Mouse (Mus musculus) adrenal gland (tissue): ENCODE data around the gene Mettl24.
"Not testable (repeated sequence)": the region's sequence is repeated elsewhere in the genome, so short reads cannot be mapped to it uniquely, and the experiment has no call there.

Experiments used
- intact Hi-C: fragments of 180-260 bp; cut with DNase I; formaldehyde crosslinking; loops from one replicate; pipeline ENCODE4 v1.15.1; 2025

Gene Mettl24

DNA sequence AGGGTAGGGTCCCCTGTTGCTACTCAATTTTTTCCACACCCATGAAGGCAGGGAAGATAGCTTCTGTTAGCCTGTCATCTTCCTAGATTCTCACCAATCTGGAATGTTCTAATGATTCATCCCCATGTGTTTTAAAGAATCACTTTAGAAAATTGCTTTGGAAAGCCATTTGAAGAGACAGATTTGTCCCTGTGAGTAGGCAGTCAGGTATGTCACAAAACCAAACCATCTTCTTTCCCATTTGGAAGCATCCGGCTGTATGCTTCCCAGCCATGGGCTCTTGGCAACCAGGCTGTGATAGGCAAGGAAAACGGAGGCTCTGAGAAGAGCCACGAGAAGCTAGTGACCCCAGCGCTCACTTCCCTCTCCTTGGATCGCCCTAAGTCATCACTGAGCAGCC lies 47.1 kb downstream of the Mettl24 start:
- intact Hi-C loops: no loop called here

DNA sequence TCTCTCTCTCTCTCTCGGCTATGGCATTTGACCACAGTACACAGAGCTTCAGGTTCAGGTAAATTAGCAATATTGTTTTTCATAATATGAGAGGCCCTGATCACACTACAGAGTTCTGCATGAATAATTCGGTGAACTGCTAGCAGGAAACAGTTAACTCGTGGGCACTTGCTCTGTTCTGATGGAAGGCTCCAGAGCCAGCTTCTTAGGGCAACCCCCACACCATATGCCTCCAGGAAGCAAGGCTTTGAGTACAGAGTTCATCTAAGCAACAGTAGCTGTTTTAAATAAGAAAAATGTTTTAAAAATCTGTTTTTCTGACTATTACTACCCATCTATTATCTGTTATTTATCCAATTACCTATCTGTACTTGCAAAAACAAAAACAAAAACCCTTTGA lies 50.2 kb downstream of the Mettl24 start:
- intact Hi-C loops: no loop called here

DNA sequence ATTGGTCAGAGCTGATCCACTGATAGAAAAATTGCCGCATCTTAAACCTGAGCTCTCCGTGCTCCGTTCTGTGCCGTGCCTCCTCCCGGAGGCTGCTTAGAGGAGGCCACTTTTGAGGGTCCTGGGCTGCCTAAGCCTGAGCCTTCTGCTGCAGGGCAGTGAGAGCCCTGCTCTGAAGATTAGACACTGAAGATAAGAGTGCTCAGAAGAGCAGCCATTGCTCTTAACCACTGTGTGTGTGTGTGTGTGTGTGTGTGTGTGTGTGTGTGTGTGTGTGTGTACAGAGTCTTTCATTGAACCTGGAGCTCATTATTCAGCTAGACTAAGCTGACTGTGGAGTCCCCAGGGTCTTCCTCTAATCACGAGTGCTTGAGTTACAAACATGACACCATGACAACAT lies 53.1 kb downstream of the Mettl24 start:
- intact Hi-C loops: no loop called here

DNA sequence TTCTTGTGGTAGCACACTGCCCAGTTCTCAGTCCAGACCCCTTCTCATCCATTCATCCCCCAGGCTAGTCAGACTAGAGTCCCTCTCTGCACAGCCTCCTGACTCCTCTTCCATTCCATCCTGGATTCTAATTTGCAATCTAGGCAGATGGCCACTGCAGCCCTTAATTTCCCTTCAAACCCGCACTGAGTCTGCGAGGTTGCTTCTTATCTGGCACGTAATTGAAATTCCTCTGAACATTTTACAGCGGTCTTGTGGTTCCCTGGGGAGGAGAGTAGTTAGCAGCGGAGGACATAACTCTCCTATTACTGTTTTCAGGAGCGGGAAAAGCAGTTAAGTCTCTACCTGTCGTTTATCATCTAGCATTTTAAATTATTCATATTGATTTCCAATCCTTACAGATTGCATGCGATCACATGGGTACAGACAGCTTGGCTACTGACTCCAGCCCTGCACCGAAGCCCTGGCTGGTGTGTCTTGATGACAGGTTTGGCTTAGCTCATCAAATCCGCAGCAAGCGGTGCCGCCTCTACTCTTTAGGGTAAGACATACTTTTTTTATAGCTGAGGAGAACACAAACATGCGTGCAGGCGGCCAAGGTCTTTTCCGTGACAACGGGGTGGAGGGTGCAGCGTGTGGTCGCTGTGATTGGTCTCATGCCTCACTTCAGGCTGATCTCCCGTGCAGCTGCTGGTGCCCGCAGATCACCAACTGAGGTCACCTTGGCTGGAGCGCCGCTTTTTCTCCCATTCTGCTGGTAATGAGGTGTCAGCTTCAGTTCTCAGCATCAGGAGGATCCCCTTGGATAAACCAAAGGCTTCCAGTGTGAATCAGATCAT lies 54.4 kb downstream of the Mettl24 start:
- intact Hi-C loops: no loop called here

DNA sequence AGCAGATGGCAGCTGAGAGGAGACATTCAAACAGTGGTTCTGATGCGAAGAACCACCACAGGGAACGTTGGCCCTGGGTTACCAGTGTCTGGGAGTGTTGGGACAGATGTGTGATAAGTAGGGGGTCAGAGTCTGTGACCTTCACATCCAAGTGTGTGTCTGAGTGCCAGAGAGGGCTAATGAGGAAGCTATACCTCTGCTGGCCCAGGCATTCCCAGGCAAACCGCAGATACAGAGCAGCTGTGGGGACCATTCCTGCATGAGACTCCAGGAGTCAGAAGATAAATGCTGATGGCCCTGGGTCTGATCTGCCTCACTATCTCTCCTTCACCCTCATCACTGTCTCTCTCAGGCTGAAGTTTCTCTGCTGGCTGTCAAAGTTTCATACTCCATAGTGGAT lies 57.6 kb downstream of the Mettl24 start:
- intact Hi-C loops: no loop called here

DNA sequence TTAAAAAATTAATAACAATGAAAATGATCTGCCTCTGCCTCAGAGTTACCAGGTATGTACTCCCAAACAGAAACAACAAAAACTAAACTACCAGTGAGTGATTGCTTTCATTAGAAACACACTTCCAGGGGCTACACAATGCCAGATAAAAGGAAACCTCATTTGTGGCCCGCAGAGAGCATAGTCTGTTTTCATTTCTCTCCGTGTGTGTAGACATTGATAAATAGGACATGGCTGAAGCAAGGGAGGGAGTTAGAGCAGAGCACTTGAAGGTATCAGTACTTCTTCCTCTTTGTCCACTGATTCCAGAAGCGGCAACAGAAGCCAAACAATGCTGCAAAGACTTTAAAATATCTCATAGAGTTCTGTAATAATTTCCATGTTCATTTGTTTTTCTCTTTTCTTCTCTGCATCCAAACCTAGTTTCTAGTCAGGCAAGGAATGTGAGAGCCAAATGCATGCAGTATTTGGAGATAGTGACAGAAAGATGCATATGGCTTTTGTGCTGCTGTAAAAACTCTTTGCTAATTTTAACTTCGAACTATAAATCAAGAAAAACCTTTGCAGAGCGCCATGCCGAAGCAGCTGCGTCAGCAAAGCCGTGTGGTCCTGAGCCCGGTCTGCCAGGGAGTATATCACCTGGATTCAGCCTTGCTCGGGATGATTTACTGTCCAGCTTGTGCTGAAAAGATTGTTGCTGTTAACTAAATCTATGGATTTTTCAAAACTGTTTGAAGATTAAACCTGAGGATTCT lies 67.4 kb downstream of the Mettl24 start:
- intact Hi-C loops: no loop called here

DNA sequence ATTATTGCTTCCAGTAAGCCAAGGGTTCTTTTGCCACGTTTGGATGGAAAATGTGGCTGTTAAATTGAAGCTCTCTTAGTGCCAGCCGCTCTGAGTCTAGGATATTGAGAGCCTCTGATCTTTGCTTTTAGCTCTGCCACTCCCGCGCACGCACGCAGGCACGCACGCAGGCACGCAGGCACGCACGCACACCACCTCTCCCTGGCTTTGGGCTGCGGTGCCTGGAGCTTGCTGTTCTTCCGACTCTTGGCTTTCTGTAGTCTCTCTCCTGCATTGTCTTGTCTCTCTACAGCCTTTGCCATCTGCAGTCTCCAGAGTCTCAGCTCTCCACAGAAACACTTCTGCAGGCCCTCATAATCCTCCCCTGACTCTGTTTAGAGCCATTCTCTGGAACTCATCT lies 68.1 kb downstream of the Mettl24 start:
- intact Hi-C loops: no loop called here

DNA sequence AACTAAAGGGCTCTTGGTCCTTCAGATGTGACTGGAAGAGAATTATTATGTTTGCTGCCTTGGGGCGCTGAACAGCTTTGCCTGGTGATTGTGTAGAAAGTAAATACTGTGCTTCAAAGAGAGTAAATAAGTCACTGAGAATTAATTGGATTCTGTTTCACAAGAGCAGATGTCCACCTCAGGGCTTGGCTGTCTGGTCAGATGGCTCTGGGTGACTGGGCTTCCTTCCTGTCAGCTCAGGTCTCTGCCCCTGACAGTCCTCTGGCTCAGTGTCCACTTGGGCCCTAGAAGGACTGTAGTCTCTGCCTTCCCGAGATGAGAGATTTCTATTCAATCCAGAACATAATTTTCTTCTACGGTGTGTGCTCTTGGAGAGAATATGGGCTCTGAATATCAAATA lies 70.0 kb downstream of the Mettl24 start:
- intact Hi-C loops: no loop called here

DNA sequence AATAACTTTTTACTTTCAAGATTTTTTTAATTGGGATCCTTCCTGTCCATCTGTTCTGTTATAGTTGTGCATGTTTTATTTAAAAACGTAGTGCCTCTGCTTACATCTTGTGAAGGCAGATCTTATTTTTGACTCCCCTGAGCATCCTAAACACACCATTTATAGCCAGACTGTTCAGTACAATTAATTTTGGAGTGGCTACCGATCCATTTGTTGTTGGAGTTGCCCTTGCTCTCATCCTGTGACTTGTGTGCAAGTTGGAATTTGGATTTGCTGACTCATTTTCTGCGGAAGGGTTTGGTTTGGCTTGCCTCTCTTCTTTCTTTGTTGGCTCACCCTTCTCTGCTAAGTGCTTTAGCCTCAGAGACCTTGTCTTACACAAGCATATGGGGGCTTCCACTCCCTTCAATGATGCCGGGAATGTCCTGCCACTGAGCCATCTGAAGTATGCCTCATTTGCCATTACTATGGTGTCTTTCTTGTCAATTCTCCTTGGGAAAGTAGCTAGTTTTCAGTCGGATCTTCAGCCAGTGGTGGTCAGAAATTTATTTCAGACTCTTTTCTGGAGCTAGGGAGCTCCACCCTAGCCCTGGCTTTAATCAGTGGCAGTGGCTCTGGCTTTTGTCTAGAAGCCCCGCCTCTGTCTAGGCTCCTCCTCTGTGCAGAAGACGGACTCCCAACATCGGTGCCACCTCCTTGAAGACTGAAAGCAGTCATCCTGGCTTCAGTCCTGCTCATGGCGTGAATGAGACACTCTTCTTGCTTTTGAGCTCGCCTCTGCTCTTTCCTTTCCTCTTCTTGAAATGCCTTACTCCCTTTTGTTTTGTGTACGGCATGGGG lies 75.3 kb downstream of the Mettl24 start:
- intact Hi-C loops: no loop called here

DNA sequence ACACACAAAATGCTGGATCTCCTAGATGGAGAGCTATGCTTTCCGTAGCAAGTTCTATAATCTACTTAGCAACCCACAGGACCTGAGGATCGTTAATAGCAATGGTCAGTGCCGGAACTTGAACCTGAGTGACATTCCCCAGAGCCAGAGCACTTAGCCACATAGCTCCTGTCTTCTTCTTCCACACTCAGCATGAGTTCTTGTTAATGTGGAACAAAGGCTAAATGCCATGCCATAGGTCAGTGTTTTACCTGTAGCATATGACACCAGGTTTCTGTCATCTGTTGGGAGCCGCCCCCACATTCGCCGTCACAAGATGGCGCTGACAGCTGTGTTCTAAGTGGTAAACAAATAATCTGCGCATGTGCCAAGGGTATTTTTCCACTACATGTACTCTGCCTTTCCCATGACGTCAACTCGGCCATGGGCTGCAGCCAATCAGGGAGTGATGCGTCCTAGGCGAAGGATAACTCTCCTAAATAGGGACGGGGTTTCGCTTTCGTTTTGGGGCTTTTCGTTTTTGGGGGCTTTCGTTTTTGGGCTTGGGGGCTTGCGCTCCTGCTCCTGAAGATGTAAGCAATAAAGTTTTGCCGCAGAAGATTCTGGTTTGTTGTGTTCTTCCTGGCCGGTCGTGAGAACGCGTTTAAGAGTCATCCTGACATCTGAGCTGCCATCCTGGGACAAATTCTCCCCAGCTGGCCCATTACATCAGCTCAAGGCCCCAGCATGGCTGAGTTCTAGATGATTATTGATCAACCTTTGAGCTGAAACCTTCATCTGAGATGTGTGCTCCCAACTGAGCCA lies 76.5 kb downstream of the Mettl24 start:
- intact Hi-C loops: not testable (repeated sequence)

DNA sequence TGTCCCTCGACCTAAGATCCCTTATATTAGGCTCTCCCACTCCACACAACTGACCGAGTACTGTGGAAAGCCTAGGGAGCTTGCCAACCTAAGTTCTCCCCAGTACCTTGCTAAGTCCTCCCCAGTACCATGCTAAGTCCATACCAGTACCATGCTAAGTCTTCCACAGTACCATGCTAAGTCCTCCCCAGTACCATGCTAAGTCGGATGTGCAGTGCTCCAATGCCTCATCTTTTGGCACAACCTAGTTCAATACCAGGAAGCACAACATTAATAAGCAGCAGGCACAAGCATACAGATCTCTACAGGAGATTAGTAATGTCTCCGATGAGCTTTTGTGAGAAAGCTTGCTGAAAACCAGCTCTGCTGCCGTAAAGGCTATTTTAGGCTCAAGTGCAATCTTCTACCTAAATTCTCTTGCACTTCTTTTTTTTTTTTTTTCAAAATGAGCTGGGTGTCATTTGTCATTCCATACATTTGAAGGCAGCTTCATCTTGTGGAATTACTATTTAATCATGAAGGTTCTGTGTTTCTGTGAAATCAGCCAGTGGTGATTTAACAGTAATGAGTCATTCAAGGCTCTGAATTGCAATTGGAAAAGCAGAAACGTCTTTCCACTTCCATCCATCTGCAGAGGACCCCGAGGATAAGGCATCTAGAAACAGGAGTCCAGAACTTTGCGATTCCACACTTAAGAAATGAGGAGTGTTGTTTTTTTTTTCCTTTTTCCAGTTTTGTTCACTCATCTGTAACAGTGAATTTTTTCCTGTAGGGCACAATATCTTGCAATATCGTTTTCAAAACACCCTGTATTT lies 77.3 kb downstream of the Mettl24 start:
- intact Hi-C loops: no loop called here

DNA sequence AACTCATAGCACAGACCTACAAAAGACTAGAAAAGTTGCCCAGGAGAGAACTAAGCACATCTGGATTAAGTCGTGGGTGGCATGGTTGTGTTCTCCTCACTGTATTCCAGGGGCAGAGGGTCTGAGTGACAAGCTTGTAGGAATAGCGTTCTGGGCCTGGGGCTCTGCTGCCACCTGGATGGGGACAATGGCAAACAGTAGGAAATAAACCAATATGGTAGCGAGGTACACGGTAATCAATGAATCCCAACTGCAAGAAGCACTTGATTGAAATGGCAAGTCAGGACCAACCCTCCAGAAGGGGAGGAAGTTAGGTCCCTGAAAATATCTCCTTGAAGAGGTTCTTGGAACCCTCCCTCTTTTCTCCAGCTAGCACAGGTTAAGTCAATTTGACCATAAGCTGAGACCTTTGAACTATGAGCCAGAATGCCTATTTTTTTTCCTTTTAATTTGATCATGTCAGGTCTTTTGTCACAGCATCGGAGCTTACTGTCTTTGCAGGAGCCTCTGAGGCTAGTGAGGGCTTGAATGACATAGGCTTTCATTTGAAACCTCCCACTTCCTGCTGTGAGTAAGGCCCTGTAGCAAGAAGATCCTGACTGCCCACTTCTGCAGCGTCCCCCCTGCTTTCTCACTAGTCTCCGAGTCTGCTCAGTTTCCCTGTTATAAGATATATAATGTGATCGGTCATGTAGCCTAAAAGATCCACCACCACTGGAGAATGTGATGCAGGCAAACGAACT lies 78.1 kb downstream of the Mettl24 start:
- intact Hi-C loops: no loop called here

DNA sequence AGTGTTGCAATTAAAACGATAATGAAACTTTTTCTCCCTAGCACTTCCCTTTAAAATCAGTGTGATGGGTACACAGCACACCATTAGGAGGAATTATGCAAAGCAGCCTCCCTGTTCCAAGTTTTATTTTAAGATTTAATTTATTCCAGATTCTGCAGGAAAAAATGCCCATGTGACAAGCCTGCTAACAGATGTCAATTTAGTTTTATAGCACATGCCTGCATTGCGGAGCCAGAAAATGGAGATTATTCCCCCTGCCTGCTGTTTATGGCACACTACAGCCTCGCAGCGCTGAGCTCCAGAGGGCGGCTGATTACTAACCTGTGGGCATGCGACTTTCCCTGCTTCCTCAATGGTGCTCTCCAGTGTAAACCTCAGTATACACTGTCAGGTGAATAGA lies 79.5 kb downstream of the Mettl24 start:
- intact Hi-C loops: no loop called here

DNA sequence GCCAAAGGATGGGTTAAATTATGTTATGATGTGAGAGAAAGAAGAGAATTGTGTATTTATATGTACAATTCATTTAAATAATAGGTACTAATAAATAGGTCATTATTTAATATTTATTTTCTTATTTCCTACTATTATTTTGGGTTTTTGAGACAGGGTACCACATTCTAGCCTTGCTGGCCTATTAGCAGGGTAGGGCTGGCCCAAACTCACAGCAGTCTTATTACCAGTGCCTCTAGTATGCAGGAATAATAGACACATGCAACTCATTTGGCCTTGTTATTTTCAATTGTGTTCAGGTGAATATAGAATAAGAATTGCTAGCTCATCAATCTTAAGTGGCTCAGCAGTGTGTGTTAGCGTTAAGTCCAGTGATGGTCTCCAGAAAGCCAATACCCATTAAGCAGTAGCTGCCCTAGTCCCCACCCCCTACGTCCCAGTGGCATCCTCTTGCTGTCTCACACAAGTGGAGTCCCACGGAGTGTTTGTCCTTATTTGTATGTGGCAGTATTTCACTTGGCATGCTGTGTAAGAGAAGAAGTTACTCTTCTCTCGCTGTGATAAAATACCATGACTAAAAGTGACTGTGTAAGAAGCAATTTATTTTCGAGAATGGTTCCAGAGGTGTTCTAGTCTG lies 80.1 kb downstream of the Mettl24 start:
- intact Hi-C loops: no loop called here

DNA sequence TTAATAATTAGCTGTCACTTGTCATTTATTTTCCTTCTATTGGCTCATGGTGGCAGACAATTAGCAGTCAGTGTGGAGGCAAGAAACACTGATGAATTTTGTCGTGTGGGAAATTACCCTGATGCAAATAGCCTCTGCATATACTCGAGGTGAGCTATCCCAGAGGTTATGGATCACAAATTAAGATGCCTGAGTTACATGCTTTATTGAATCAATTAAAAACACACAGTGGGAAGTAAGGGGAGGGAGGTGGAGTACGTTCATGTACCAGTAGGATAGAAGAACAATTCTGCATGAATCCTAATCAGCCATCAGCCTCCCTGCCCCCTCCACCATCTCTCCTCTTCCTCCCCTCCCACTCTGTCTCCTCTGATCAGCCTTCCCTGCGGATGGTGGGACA lies 89.2 kb downstream of the Mettl24 start:
- intact Hi-C loops: no loop called here

DNA sequence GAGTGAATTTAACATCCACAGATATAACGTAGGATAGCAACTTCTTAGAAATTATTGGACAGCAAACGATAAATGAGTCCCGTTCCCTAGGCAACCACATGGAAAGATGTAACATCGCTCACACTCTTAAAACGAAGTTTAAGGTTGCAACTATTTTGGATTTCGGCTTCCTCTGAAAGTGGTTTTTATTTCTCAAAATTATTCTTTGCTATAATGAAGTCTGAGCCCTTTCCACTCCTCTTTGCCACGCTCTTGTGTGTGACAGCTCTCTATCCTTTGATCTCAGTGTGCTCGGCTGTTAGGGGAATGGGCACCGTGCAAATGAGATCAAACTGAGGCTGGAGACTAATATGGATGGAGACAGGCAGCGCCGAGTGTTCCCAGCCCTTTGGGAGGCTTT lies 92.1 kb downstream of the Mettl24 start:
- intact Hi-C loops: no loop called here

DNA sequence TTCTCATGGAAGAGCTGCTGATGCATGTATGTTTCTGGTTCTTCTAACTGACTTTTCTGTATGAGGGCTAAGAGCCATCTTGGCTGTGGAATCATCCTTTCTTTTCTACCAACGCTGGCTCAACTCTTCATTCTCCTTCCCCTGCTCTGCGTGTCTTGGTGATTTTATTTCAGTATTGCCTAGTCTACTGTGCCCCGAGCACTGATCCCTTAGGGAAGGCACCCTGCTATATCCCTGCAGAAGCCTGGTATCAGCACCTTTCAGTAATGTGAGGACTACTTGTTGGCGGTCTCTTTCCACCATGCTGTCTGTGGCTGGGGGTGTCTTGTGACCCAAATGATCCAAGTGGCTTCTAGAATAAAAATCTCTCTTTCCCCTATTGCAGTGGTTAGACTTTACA lies 92.6 kb downstream of the Mettl24 start:
- intact Hi-C loops: no loop called here

DNA sequence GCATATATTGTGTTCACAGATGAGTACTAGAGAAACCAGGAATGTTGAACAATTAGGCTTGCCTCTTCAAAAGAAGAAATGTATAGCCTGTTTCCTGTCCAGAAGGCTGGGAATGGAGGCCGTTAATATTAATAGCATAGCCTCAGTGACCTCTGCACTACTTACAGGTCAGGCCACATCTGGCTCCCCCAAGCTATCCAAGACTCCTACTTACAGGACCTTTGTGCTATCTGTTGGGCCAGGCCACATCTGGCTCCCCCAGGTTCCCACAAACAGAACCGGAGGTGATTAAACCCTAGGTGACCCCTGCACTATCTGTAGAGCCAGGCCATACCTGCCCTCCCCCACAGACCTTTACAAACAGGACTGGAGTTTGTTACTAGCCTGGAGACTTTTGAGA lies 94.1 kb downstream of the Mettl24 start:
- intact Hi-C loops: no loop called here

DNA sequence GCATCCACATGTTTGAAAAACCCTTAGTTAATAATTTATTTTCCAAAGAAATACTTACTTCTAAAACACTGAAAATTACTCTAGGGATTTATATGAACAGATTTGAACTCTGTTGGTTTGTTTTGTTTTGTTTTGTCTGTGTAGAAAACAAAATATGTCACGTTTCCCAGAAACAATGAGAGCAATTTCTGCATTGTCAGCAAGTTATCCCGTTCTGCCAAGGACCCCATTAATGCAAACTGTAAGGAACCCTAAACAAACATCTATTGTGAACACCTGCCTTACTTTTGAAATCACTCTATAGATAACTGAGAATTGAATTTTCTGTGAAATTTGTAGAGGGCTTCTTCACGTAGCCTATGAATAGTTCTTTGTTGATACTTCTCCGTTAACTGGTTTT lies 95.4 kb downstream of the Mettl24 start:
- intact Hi-C loops: no loop called here
